Mouse (Mus musculus) brain, embryonic 14.5 days (tissue): ENCODE results near the gene Filip1l.

Source experiments
- CTCF ChIP-seq: fragments of 200-500 bp; IDR thresholded peaks from 2 replicates; pipeline ENCODE4 v1.5.1; 2012; ENCODE audit warnings: inconsistent platforms, mild to moderate bottlenecking, moderate library complexity, borderline replicate concordance; ENCODE audit not compliant: insufficient read depth, insufficient read length; ENCODE audit errors: extremely low read depth
- POLR2A ChIP-seq: fragments of 200-500 bp; IDR thresholded peaks from 2 replicates; pipeline ENCODE4 v1.6.1; 2012; ENCODE audit warnings: mild to moderate bottlenecking, inconsistent platforms, borderline replicate concordance; ENCODE audit not compliant: poor library complexity, insufficient read depth, insufficient read length, severe bottlenecking; ENCODE audit errors: extremely low read depth

- TF ChIP-seq CTCF (no peak), POLR2A (no peak)
Observed at GRCm38 (mm10) chr16:57508351-57508750, 155.5 kb downstream of the Filip1l start.
